Mouse (Mus musculus): ENCODE data around the gene Uvrag.
A peak's percentile ranks its signal among the peaks of the same experiment; 100 is the strongest.

The Uvrag gene

DNA sequence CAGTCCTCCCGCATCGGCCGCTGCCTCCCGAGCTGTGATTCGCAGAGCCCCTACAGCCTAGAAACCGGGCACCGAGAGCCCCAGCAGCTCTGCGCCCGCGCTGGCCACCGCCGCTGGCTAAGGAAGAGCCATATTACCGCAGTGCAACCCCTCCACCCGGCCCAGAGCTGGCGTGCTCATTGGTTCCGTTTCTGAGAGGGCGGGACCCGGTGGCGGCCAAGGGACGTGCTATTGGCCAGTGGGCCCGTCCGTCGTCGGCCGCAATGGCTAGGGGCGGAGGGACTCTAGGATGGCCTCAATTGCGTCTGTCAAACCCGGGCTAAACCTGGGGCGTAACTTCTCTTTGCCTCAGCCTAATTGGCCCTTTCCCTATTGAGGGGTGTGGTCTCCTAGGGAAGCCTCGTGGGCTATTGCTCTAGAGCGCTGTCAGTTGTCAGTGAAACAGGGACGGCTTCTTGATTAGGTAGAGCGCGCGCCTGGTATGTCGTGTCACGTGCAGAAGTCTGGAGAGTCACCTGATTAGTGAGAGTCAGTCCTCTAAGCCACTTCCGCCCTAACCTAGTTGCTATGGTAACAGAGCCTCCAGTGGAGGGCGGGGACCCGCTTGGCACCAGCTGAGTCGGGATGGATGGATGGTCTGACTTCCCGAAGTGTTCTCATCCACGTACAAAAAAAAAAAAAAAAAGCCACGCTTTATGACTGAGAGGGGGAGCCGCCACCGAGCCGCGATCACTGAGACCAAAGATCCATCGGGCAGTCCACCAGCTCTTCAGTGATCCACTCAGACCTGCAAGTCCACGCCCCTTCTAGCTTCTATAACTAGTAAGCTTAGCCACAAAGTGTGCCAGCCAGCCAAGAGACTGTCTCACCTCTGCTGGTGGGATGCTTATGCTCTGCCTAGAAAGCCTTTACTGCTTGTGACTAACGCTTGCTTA lies at the start of gene Uvrag:
TSS of gene Uvrag (minus strand) at position 158 of the 935 bp plus-strand sequence.
- DNase-seq (ENCODE audit: inconsistent age in 2 of 2, low spot score in 1 of 2) = peak; percentile 99 to 100

DNA sequence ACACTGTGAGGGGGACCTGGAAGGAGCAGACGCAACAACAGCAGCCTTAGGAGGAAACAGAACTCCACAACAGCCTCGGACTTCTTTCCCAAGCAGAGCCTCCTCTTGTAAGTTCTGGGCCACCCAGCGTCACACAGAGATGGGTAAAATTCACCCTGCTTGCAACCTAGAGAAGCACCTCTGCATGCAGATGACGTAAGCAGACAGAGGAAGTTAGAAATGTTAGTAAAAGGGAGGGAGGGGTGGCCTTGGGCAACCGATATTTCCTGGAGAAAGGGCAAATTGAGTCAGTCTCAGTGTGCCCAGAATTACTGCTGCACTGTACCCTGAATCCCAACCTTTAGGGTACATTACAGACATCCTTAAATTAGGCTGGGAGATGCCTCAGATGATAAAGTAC lies 48.9 kb upstream of the Uvrag start:
- DNase-seq (ENCODE audit: inconsistent age in 2 of 2, low spot score in 1 of 2) = peak in 1 of 2 experiments; percentile 52

DNA sequence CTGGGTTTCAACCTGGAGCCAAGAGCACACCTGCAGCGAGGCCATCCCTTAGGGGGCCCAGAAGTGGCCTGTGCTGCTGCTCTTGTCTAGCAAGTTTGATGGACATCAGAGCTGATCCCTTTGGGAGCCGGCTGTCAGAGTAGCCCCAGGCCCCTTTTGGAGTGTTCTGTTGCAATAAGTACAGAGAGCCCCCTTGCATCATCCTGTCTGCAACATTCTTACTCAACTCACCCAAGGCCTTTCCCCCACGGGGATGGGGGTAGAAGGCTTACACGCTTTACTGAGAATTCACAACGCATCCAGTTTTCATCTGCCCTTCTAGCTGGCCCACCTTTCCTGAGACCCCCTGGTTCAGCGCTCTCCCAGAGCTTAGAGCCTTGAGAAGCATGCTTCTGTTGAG lies 47.7 kb upstream of the Uvrag start:
- peak; percentile 37 to 87 for DNase-seq (ENCODE audit: inconsistent age in 2 of 2, low spot score in 1 of 2)

DNA sequence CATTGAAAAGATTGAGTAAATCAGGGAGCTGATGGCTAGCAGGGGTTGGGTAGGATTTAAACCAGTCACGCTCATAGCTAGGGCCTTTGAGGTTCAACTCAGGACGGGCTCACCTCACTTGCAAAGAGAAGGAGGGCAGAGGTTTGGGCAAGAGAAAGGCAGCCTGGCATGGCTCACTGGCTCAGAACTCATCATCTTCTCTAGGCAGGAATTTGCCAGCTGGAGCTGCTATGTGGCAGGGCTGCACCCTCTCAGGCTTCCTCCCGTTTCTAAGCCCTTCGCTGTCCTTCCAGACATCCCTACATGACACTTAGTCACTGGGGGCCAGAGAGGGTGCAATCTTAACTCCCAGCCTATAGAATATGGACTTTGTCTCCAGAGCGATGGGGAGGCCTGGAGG lies 46.5 kb upstream of the Uvrag start:
- peak in 1 of 2 experiments; percentile 63 for DNase-seq (ENCODE audit: inconsistent age in 2 of 2, low spot score in 1 of 2)

DNA sequence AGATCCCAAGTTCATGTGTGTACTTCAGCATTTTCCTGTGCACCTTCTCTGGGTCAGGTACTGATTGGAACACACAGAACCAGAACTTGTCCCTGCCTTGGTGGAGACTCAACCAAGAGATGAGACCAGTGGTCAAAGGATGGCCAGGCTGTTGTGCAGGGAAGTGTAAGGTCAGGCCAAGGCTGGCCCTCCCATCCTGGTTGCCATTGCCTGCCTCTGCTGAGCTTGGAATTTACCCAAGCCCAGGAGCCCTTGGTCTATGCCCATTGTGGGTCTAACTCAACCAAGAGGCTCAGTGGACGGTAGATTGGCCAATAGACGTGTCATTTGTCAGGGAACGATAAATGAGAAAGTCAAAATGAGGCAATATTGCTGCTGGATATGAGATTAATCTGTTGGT lies 44.5 kb upstream of the Uvrag start:
- DNase-seq (ENCODE audit: inconsistent age in 2 of 2, low spot score in 1 of 2) = peak in 1 of 2 experiments; percentile 62

DNA sequence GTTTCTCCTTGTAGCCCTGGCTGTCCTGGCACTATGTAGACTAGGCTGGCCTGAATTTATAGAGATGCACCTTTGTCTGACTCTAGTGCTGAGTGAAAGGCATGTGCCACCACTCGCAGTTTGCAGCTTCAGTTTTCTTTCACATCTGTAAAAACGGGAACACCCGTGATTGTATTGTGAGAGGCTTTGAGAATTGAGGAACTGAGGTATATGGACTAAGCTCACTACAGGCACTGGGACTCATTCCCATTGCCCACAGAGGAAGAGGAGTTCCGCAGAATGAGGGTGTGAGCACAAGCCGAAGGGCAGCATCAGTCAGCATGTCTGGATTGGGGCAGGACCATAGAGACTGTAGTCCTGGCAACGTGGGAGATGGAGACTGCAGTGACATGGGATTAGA lies 42.8 kb upstream of the Uvrag start:
- DNase-seq (ENCODE audit: inconsistent age in 2 of 2, low spot score in 1 of 2) = peak in 1 of 2 experiments; percentile 48

DNA sequence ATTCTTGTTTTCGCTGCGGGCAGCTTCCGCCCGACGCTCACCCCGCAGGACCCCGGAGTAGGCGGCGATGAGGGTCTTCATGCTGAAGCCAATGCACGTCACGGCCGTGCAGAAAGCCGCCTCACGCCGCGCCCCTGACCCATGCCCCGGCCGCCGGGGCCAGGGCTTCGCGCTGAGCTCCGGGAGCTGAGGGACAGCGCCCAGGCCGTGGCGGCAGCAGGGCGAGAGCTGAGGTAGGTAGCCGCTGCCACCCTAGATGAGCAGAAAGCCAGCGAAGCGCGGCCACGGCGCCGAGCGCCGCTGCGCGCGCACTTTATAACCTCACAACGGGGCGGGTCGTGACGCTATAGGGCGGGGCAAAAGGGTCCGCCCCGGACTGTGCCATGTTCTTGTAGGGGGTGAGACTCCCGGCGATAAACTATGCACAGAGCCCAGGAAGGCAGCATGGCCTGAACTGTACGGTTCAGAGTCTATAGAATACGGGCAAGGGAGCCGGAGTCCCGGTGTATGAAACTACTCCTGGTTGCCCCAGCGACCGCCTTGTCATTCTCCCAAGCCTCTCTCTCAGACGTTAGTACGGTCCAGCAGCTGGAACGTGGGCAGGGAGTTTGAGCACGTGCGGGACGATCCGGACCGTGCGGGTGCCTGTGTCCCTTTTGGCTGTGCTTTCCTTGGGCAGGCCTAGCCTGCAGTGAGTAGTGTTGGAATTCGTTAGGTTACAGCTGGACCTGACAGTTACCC lies 41.7 kb upstream of the Uvrag start, which contains the start of gene Dgat2:
TSS of gene Dgat2 (minus strand) at position 288 of the 741 bp plus-strand sequence.
- peak; percentile 94 to 99 for DNase-seq (ENCODE audit: inconsistent age in 2 of 2, low spot score in 1 of 2)

DNA sequence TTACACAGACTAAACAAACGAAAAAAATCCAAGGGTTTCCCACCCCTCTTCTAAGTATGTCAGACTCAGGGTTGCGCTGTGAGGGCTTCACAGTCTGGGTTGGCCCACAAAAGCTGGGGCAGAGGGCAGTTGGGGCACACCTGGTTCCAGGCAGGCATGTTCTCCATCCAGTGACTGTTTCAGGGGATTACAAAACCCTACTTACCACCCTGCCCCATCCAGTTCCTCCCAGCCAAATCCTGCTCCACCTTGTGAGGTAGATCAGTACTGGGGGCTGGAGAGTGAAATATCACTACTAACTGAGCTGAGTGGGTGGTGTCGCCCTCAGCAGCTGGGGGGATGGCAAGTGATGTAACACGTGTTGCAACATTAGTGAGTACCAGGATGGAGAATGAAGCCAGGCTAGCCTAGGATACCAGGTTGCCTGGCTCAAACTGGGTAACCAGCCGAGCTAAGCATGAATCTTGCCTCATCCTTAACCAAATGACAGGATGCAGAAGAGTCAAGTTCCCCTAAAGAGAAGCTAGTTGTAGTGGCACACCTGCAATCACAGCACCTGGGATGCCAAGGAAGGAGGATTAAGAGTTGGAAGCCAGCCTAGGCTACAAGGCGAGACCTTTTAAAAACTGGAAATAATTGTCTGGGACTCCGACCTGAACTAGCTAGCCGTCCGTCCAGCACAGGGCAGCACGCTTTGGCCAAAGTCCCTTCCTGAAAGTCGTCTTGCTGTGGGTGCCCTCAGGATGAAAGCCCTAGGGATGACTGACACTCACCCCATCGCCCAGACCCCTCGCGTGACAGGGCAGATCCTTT lies 40.9 kb upstream of the Uvrag start:
- DNase-seq (ENCODE audit: inconsistent age in 2 of 2, low spot score in 1 of 2) = no peak

DNA sequence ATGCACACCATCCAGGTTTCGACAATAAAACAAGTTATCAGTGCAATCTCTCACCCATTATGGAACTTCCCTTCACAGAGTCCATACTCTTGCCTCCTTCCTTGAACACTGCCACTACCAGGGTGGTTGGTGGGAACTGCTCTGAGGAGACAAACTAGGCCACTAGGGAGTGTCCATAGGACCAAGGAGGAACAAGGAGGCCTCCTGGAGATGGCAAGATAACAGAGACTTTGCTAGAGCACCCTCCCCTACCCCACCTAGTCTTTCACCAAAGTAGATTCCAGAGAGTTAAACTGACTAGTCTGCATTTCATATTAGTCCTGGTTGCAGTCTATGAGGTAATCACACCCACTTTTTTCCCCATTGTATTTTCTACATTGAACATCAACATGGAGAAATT lies 39.2 kb upstream of the Uvrag start:
- peak in 1 of 2 experiments; percentile 21 for DNase-seq (ENCODE audit: inconsistent age in 2 of 2, low spot score in 1 of 2)

DNA sequence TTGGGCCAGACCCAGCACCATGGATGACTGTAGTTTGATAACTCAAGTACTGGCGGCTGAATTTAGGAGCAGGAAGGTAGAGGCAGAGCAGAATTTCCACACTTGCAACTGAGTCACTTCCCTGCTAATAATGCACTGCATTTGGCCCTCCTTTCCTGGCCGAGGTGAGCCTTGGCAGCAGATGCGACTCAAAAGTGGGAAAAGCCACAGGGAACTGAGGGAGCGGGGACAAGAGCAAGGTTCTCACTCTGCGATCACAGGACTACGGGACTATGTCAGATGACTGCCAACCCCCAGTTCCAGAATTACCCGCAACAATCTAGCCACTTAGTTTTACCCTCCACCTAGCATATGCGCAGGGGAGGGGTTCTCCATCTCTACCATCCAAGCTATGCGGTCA lies 38.3 kb upstream of the Uvrag start:
- peak in 1 of 2 experiments; percentile 21 for DNase-seq (ENCODE audit: inconsistent age in 2 of 2, low spot score in 1 of 2)

DNA sequence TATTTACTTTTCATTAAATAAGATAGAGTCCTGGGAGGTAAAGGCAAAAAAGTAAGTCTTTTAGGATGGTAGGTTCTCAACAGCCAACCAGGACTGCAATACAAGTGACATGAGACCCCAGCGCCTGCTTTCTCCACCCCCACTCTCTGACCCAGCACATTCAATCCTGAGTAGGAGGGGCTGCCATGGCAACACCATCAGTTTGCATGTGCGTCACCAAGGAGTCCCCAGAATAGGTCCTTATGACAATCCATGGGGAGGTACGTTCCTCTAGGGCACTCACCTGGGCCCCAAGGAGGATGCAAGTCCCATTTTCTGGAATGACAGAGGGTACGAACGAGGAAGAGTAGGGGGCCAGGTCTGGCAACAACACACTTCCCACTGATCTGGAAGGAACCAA lies 36.4 kb upstream of the Uvrag start:
- DNase-seq (ENCODE audit: inconsistent age in 2 of 2, low spot score in 1 of 2) = no peak

DNA sequence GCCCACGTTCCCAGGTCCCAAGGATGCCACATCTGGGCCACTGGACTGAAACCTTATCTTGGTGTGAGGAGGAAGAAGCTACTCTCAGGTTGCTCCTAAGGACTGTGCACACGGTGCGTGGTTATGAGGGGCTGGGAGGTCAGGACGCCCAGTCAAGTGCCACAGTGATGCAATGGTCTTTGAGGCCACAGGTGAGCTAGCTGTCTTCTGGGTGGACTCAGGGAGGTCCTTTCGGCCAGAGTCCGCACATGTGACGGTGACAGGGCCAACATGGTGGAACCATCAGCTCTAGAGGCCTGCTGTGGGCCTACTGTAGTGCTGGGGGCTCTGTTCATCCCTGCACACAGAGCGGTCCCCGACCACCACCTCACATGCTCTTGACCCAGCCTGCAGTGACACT lies 34.7 kb upstream of the Uvrag start:
- no peak for DNase-seq (ENCODE audit: inconsistent age in 2 of 2, low spot score in 1 of 2)

DNA sequence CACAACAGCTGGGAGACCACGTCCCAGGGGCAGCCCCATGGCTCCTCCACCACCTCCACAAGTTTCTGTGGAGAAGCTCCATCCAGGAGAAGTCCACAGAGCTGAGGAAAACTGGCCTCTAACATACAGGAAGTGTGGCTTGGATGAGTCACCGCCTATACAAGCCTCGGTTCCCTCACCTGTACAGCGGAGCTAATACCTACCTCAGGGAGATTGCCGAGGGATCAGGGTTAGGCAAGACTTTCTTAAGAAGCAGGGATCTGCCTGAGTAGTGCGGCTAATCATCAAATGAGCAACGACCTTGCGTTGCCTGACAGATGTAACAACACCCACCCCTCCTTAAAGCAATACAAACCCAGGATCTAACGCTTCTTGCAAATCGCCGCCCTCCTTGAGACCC lies 34.2 kb upstream of the Uvrag start:
- DNase-seq (ENCODE audit: inconsistent age in 2 of 2, low spot score in 1 of 2) = no peak

DNA sequence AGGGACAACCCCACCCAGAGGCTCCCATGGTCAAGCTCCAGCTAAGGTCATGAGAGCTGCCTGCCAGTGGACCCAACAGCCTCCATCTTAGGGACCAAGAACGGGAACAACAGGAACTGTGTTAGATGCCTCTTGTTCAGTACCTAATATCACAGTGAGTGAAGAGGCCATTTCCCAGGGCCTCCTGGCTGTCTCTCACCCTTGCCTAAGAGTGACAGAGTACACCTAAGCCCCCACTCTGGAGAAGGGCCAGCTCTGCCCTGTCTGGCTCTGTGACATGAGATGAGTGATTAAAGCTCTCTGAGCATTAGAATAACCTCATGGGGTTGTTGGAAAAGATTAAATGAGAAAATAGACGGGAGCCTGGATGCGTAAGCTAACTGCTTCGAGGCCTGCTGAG lies 33.1 kb upstream of the Uvrag start:
- DNase-seq (ENCODE audit: inconsistent age in 2 of 2, low spot score in 1 of 2) = no peak

DNA sequence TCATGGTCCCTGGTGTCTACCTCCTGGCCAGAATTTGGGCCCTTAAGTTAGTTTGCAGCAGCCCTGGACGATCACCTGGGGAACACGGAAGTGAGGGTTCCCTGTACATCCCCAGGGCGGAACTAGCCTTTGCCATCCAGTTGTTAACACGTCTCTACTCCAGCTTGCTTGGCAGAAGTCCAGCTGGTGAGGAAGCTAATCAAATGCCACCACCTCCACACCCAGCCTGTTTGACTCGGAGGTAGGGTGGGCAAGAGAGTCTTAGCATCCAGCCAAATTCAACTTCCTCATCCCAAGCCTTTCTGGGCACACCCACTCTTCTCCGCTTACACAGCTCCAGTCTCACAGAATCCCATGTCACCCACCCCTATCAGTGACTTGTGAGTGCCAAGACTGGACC lies 32.0 kb upstream of the Uvrag start:
- no peak for DNase-seq (ENCODE audit: inconsistent age in 2 of 2, low spot score in 1 of 2)

DNA sequence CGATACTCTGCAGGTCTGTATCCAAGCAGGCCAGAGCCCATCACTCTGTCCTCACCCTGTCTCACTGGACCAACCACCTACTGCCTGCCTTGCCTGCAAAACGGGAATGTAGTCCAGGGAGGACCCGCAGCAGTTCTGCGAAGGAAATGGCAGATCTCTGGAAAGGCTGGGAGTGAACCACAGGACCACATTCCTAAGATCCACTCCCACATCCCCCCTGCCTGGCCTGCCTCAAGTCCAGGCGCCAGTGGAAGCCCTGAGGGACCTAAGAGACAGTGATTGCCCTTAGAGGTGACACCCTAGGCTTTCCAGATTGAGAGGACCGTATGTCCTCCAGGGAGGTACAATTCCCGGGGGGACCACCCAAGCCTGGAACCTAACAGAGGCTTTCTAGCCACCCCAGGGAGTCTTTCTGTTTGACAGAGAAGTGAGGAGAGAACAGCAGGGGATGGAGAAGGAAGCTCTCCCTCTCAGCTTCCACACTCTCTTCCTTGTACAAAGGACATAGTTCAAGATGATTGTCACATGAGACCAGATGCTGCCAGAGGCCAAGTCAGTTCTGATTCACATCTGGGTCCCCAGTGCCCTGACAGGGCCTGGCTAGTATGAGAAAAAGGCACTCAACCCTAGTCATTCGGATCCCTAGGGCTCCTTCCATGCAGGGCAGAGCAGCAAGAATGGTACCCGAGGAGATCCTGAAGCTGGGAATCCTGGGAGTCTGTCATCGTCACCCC lies 31.0 kb upstream of the Uvrag start:
- DNase-seq (ENCODE audit: inconsistent age in 2 of 2, low spot score in 1 of 2) = peak in 1 of 2 experiments; percentile 23

DNA sequence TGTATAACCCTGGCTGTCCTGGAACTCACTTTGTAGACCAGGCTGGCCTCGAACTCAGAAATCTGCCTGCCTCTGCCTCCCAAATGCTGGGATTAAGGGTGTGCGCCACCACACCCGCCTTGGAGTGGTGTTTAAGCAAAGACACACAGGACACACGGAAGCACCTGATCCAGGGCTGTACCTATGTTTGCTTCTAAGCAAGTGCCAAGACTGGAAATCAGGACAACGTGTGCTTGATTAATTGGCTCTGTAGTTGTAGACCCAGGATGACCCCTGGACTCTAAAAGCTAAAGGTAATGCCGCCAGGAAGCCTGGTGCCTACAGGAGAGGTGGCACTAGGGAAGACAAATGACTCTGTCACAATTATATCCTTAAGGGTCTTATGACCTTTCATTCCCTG lies 29.6 kb upstream of the Uvrag start:
- DNase-seq (ENCODE audit: inconsistent age in 2 of 2, low spot score in 1 of 2) = no peak

DNA sequence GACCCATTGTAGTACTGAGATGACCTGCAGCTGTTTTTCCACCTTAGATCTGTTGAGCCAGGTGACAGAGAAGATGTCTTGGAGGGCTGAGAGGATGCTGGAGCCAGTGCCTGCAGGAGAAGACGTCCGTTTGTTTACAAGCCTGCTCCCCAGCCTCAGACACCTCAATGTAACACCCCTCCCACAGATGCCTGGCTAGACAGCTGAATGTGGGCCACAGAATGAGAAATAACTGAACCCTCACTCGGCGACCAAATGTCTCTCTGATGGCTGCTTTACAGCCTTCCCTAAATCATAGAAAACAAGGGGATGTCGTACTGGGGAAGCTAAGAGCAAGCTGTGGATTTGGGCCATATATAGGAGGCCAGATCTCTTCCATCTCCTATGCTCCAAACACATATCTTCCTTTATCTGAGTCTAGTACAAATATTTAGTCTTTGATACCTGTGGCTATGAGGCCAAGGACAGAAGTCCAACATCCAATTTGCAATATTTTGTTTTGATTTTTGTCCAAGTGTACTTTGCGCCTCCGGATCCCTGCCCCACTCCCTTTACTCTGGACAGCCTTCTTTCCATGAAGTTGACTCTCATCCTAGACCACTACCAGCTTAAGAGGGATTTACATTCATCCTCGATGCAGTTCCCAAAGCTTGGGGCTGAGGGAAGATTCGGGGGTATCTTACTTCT lies 28.9 kb upstream of the Uvrag start:
- DNase-seq (ENCODE audit: inconsistent age in 2 of 2, low spot score in 1 of 2) = no peak

DNA sequence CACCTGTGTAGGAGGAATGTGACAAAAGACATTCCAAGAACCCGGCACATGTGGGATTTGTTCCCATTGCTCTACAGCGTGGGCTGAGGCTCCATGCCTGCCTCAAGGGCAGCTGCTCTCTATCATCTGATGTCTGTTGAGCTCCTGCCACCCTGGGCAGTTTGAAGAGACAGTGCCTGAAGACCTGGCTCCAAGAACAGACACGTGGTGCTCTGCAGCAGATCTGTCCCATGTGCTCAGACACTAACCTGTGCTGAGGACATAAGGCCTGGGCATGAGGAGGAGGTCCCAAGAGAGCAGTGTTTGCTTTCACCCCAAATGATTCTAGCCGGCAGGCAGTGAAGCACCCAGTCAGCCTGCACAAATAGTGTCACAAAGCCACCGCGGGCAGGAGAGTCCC lies 27.8 kb upstream of the Uvrag start:
- no peak for DNase-seq (ENCODE audit: inconsistent age in 2 of 2, low spot score in 1 of 2)

DNA sequence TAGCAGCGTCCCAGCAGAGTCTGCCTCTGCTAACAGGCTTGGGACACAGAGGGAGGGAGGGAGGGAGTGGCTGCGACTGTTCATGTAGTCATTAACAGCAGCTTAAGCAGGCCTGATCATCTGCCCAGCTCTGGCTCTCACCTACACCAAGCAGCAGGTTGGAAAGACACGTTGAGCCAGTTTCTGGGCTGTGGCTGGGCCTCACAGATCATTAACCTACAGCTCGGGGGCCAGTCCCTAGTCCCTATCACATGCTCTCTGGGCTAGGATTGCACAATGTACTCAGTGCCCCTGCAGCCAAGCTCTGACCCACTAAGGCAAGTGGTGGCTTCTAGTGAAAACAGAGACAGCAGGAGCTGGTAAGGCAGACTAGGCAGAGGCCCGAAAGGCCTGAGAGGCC lies 27.0 kb upstream of the Uvrag start:
- peak in 1 of 2 experiments; percentile 48 for DNase-seq (ENCODE audit: inconsistent age in 2 of 2, low spot score in 1 of 2)

Data from adrenal gland, adult (tissue).